Mouse (Mus musculus) right cerebral cortex, adult 2 months (tissue): Measurements from ENCODE around the gene Psmc4.
A peak's percentile ranks its signal among the peaks of the same experiment; 100 is the strongest.

Experiments used
- DNase-seq, 2 experiments: peaks; one replicate each; pipeline ENCODE4 v3.0.0; 2021 to 2022; ENCODE audit warnings: low spot score in 2 of 2

Gene Psmc4

GRCm38 (mm10) chr7:28049476-28050409 is at the start of gene Psmc4:
TSS of gene Psmc4 (minus strand) at chr7:28050101.
- DNase-seq, result peak; percentile 98 to 99

GRCm38 (mm10) chr7:28099101-28099500 is 49.2 kb upstream of the Psmc4 start:
- no peak for DNase-seq

DNA sequence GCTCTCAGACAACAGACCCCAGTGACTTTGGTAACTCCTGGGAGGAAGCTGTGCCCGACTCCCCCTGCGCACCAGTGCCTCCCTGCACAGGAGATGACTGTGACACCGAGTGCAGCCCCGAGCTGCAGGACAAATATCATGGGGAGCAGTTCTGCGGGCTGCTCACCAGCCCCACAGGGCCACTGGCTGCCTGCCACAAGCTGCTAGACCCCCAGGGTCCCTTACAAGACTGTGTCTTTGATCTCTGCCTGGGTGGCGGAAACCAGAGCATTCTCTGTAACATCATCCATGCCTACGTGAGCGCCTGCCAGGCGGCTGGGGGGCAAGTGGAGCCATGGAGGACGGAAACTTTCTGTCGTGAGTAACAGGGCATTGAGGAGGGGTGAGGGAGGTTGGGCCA is 43.6 kb upstream of the Psmc4 start:
- DNase-seq, result no peak

DNA sequence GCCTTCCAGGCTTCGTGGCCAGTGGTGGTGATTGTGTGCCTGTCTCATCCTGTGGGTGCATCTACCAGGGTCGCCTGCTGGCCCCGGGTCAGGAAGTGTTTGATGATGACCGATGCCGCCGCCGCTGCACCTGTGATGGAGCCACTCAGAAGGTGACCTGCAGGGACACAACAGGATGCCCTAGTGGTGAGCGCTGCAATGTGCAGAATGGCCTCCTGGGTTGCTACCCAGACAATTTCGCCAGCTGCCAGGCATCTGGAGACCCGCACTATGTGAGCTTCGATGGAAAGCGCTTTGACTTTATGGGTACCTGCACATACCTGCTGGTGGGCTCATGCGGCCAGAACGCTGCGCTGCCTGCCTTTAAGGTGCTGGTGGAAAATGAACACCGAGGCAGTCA is 36.3 kb upstream of the Psmc4 start:
- no peak for DNase-seq

DNA sequence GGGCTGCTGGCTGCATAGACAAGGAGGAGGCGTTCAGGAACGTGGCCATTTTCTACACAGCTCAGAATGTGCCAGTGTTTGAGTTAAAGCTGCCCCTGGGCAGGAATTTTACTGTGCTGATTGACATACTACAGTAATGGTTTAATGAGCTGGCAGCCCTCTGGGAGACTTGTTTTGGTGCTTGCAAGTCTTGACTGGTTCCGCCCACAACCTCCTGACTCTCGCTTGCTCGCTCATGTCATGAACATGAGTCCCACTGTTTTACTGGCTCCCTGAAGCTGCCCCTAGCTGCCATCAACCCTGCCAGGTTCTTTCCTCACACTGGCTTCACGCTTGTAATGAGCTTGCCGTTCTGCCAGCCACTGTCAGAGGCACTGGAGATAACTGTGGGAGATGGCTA is 34.3 kb upstream of the Psmc4 start:
- DNase-seq, result peak; percentile 20 to 22

- DNase-seq, result no peak
Observed at GRCm38 (mm10) chr7:28070531-28071298, 20.8 kb upstream of the Psmc4 start, which contains the start of gene Fcgbp. TSS of gene Fcgbp (plus strand) at chr7:28071236.

DNA sequence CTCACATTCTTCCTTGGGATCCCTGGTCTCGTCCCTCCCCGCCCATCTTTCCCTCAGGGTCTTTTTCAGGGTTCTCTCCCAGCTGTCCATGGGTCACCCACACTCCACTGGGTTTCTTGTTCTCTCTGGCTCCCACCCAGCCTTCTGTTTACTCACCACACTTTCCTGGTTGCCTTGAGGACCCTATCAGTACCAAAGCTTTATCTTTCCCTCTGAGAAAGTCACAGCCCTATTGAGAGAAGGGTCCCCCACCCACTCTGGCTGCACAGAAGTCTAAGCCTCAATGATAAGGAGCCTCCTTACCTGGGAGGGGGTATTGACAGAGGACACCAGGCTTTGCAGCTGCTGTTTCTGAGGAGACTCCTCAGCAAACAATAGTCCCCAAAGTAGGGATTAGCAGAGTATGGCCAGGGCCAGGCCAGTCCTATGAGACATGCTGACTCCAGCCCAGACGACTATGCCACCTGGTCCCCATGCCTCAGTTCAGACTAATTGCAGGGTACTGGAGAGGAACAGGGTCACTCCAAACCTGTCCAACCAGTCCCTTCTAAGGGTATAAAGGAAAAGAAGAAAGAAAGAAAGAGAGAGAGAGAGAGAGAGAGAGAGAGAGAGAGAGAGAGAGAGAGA is 19.8 kb upstream of the Psmc4 start:
- no peak for DNase-seq

- DNase-seq, result no peak
Observed at GRCm38 (mm10) chr7:28068661-28069060, 18.8 kb upstream of the Psmc4 start.

GRCm38 (mm10) chr7:28059972-28060371 is 10.1 kb upstream of the Psmc4 start:
- DNase-seq, result no peak

DNA sequence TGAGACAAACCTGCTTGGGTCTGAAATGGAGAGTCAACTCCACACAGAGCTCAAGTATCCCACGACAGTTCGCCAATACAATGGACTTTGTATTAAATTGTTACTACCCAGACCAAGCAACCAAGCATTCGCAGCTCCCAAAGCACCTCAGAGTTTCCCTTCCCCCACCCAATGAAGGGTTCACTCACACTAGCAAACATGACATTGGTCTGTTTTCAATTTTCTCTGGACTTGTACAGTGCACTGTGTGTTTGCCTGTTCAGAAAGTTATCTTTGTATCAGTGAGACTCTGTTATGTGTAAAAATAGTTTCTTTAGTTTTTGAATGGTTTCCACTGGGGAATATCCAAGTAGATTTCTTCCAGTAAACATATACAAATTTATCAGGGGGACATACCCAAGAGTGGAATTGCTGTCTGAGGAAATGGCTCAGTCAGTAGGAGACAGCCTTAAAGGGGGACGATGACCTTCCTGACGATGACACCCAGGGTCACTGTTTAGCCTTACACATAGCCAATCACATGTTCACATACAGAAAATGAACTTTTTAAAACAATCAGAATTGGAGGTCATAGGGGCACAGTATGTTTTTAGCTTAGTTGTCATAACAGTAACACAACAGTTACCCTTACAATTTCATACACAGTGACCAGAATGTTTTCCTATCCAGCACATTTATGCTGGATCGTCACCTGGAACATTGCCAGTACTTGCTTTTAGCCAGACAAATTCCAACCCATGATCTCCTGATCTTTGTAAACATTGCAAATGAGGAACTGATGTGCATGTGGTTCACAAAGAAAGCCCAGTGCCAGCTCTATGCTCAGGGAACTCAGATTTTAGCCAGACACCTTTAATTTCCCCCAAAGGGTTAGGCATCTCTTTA is 3.4 kb upstream of the Psmc4 start:
- DNase-seq, result no peak

- DNase-seq, result no peak
Observed at GRCm38 (mm10) chr7:28050584-28050983, 683 bp upstream of the Psmc4 start.

DNA sequence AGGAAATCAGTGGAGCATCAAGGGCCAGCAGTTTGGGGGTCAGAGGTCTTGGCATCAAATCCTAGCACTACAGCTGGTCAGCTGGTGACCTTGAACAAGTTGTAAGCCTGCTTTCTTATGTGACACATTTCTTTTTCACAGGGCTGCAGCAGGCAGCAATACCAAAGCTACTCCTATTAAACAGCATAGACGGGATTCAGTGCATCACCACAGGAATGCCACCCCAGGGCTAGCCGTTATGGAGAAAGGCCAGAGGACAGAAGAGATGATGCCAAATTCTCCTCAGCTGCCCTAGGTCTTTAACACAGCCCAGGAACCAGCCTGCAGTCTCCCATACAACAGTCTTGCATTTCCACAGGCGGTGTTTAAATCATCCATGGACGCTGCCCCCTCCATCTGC is 5.4 kb downstream of the Psmc4 start:
- no peak for DNase-seq

GRCm38 (mm10) chr7:28014445-28014810 is 35.5 kb downstream of the Psmc4 start:
- DNase-seq, result no peak

- DNase-seq, result peak; percentile 80 to 83
Observed at GRCm38 (mm10) chr7:28013549-28014444, 36.1 kb downstream of the Psmc4 start, which contains the start of gene Zfp850. TSS of gene Zfp850 (minus strand) at chr7:28014115.

GRCm38 (mm10) chr7:28010271-28010670 is 39.6 kb downstream of the Psmc4 start:
- DNase-seq, result peak; percentile 50 to 65
